Mouse (Mus musculus) heart, embryonic 14.5 days (tissue): ENCODE data around the gene Ackr1. TPM values are rescaled to one million over a fixed set of nuclear protein-coding genes. Genes with fewer than 3 reads are reported as not detected.

ENCODE experiments used
- ATAC-seq: fragments of 200-750 bp; cut with Nextera tagmentation; 2 replicates; pipeline ENCODE4 v1.8.0; 2017; ENCODE audit warnings: low read depth, moderate TSS enrichment; ENCODE audit not compliant: insufficient number of reproducible peaks, insufficient read depth, low FRiP score
- H3K27ac ChIP-seq, 2 experiments: fragments of 200-500 bp in 1 of 2; fragments of 300-500 bp in 1 of 2; sonication (generic) in 1 of 2; replicated peaks in 1 of 2; 2 replicates each; pipeline ENCODE4 v1.5.1; 2012 to 2014; ENCODE audit warnings: low read depth in 2 of 2, low read length in 2 of 2, control low read depth in 1 of 2, mild to moderate bottlenecking in 1 of 2, mixed read lengths in 1 of 2; ENCODE audit not compliant: control insufficient read depth in 1 of 2, insufficient read depth in 1 of 2
- H3K27me3 ChIP-seq: fragments of 300-500 bp; sonication (generic); 2 replicates; pipeline ENCODE4 v1.6.1; 2014; ENCODE audit warnings: mild to moderate bottlenecking, low read length, control low read depth; ENCODE audit not compliant: control insufficient read depth, insufficient read depth
- H3K36me3 ChIP-seq: fragments of 300-500 bp; sonication (generic); 2 replicates; pipeline ENCODE4 v1.6.1; 2014; ENCODE audit warnings: mild to moderate bottlenecking, control low read depth, low read length, mixed read lengths; ENCODE audit not compliant: control insufficient read depth, insufficient read depth
- H3K4me1 ChIP-seq, 2 experiments: fragments of 200-500 bp in 1 of 2; fragments of 300-500 bp in 1 of 2; sonication (generic) in 1 of 2; 2 replicates each; pipeline ENCODE4 v1.6.1; 2012 to 2014; ENCODE audit warnings: low read length in 2 of 2, control low read depth in 1 of 2, mixed read lengths in 1 of 2; ENCODE audit not compliant: control insufficient read depth in 2 of 2, insufficient read depth in 2 of 2
- H3K4me2 ChIP-seq: fragments of 300-500 bp; sonication (generic); 2 replicates; pipeline ENCODE4 v1.6.1; 2014; ENCODE audit warnings: mild to moderate bottlenecking, low read length
- H3K4me3 ChIP-seq, 2 experiments: fragments of 200-500 bp in 1 of 2; fragments of 300-500 bp in 1 of 2; sonication (generic) in 1 of 2; 2 replicates each; pipeline ENCODE4 v1.5.1; 2012 to 2014; ENCODE audit warnings: low read length in 2 of 2, mild to moderate bottlenecking in 2 of 2, control low read depth in 1 of 2, low read depth in 1 of 2, moderate library complexity in 1 of 2; ENCODE audit not compliant: control insufficient read depth in 1 of 2, insufficient read depth in 1 of 2
- H3K9ac ChIP-seq: fragments of 300-500 bp; sonication (generic); 2 replicates; pipeline ENCODE4 v1.6.1; 2014; ENCODE audit warnings: mild to moderate bottlenecking, low read length
- H3K9me3 ChIP-seq: fragments of 300-500 bp; sonication (generic); 2 replicates; pipeline ENCODE4 v1.6.1; 2016; ENCODE audit warnings: low read length, control low read depth; ENCODE audit not compliant: control insufficient read depth
- WGBS: fragments of 180-500 bp; shearing (Covaris S2); extraction: QIAGEN DNeasy Blood & Tissue Kit; methylation state at CpG from one replicate; pipeline ENCODE4 v1.1.7; 2014; 5-methylcytosine and 5-hydroxymethylcytosine counted together
- polyA plus RNA-seq: library from polyadenylated mRNA; unstranded; fragments of >200 nt; fragmentation: Nextera tagmentation; extraction: Ambion mirVana; gene quantifications from 2 replicates; pipeline ENCODE4 v1.2.1, GENCODE M21; 2014

The Ackr1 gene
- polyA plus RNA-seq, 1 experiment from 2014 or later = 0.45 TPM

- Histone ChIP-seq H3K4me3 (peak within 1 kb of the TSS; percentile 42 to 52), H3K27ac (no peak within 1 kb of the TSS), H3K27me3 (peaks cover 53% of the 10 kb centered on the region), H3K9me3 (no peaks in the 10 kb centered on the region), H3K4me1 (peaks cover 3 to 16% of the 10 kb centered on the region in 2 experiments; a peak in 3 of 4 replicates), H3K9ac (peak within 1 kb of the TSS; percentile 13; the same call in 1 of the 2 replicates), H3K4me2 (peak within 1 kb of the TSS; percentile 86), H3K36me3 (no peaks in the 10 kb centered on the region)
- under 1% methylated on average over 27 of the region's 46 CpGs for WGBS
- no peak for ATAC-seq
Observed at GRCm38 (mm10) chr1:173367356-173368046, 34.0 kb upstream of the Ackr1 start, which contains the start of gene Cadm3. Gene Cadm3, minus strand, starts transcription at chr1:173367695.

GRCm38 (mm10) chr1:173366701-173367355 is 33.3 kb upstream of the Ackr1 start:
- peaks cover 3 to 16% of the 10 kb centered on the region in 2 experiments; a peak in 3 of 4 replicates for H3K4me1 ChIP-seq
- H3K4me2 ChIP-seq = peak overlapping the region; percentile 86
- no peaks in the 10 kb centered on the region for H3K36me3 ChIP-seq
- no peak overlapping the region for H3K27ac ChIP-seq
- H3K9ac ChIP-seq = peak overlapping the region; percentile 13; the same call in 1 of the 2 replicates
- no peaks in the 10 kb centered on the region for H3K9me3 ChIP-seq
- WGBS = under 1% methylated on average over 31 of the region's 31 CpGs
- peaks cover 53% of the 10 kb centered on the region for H3K27me3 ChIP-seq
- H3K4me3 ChIP-seq = peak overlapping the region; percentile 42 to 52
- no peak for ATAC-seq

- ATAC-seq = no peak
- H3K9me3 ChIP-seq = no peaks in the 10 kb centered on the region
- H3K27me3 ChIP-seq = peaks cover 53% of the 10 kb centered on the region
- H3K4me2 ChIP-seq = no peak overlapping the region
- H3K36me3 ChIP-seq = no peaks in the 10 kb centered on the region
- H3K4me1 ChIP-seq = peaks cover 3 to 16% of the 10 kb centered on the region in 2 experiments; a peak in 3 of 4 replicates
- no peak overlapping the region for H3K9ac ChIP-seq
- 1% methylated on average over 12 of the region's 13 CpGs for WGBS
- no peak overlapping the region for H3K4me3 ChIP-seq
- H3K27ac ChIP-seq = no peak overlapping the region
Observed at GRCm38 (mm10) chr1:173365970-173366409, 32.4 kb upstream of the Ackr1 start.

GRCm38 (mm10) chr1:173364125-173364800 is 30.7 kb upstream of the Ackr1 start:
- H3K4me3 ChIP-seq = no peak overlapping the region

GRCm38 (mm10) chr1:173363436-173363835 is 29.9 kb upstream of the Ackr1 start:
- Histone ChIP-seq H3K27ac (no peak overlapping the region), H3K4me2 (no peak overlapping the region), H3K9me3 (no peaks in the 10 kb centered on the region), H3K36me3 (no peaks in the 10 kb centered on the region), H3K4me1 (peaks cover 3 to 16% of the 10 kb centered on the region in 2 experiments; a peak in 3 of 4 replicates), H3K9ac (no peak overlapping the region), H3K27me3 (peaks cover 37% of the 10 kb centered on the region), H3K4me3 (no peak overlapping the region)
- no peak for ATAC-seq
- WGBS = 67% methylated on average over 2 of the region's 2 CpGs

More at GRCm38 (mm10) chr1:173364125-173364800, 30.7 kb upstream of the Ackr1 start:
- Histone ChIP-seq H3K27me3 (peaks cover 46% of the 10 kb centered on the region), H3K9ac (no peak overlapping the region), H3K4me1 (peaks cover 3 to 16% of the 10 kb centered on the region in 2 experiments; a peak in 3 of 4 replicates), H3K27ac (no peak overlapping the region), H3K4me2 (no peak overlapping the region), H3K36me3 (no peaks in the 10 kb centered on the region), H3K9me3 (no peaks in the 10 kb centered on the region)
- 69% methylated on average over 4 of the region's 4 CpGs for WGBS
- ATAC-seq = no peak

- no peak overlapping the region for H3K9ac ChIP-seq
- no peaks in the 10 kb centered on the region for H3K36me3 ChIP-seq
- H3K27ac ChIP-seq = no peak overlapping the region
- peaks cover 22% of the 10 kb centered on the region for H3K27me3 ChIP-seq
- 21% methylated on average over 6 of the region's 6 CpGs for WGBS
- no peak overlapping the region for H3K4me3 ChIP-seq
- peaks cover 1 to 4% of the 10 kb centered on the region in 2 experiments; a peak in 2 of 4 replicates for H3K4me1 ChIP-seq
- no peaks in the 10 kb centered on the region for H3K9me3 ChIP-seq
- ATAC-seq = no peak
- no peak overlapping the region for H3K4me2 ChIP-seq
Observed at GRCm38 (mm10) chr1:173361651-173362050, 28.1 kb upstream of the Ackr1 start.

- 63% methylated on average over 4 of the region's 4 CpGs for WGBS
- H3K36me3 ChIP-seq = no peaks in the 10 kb centered on the region
- H3K4me1 ChIP-seq = no peaks in the 10 kb centered on the region
- H3K4me3 ChIP-seq = no peak overlapping the region
- H3K9me3 ChIP-seq = no peaks in the 10 kb centered on the region
- no peak overlapping the region for H3K27ac ChIP-seq
- peaks cover 2% of the 10 kb centered on the region; the same call in 1 of the 2 replicates for H3K27me3 ChIP-seq
- H3K4me2 ChIP-seq = no peak overlapping the region
- ATAC-seq = no peak
- H3K9ac ChIP-seq = no peak overlapping the region
Observed at GRCm38 (mm10) chr1:173359590-173360290, 26.2 kb upstream of the Ackr1 start.
